Mouse (Mus musculus) heart, embryonic 12.5 days (tissue): ENCODE measurements around the gene Flt3l. TPM values are rescaled to one million over a fixed set of nuclear protein-coding genes. Genes with fewer than 3 reads are reported as not detected.

Experiments
- ATAC-seq: fragments of 200-750 bp; cut with Nextera tagmentation; 2 replicates; pipeline ENCODE4 v1.8.0; 2017; ENCODE audit warnings: moderate TSS enrichment, moderate library complexity; ENCODE audit not compliant: insufficient number of reproducible peaks, low FRiP score
- H3K27ac ChIP-seq: fragments of 300-500 bp; sonication (generic); 2 replicates; pipeline ENCODE4 v1.5.1; 2016; ENCODE audit warnings: mild to moderate bottlenecking, moderate library complexity; ENCODE audit not compliant: poor library complexity, severe bottlenecking
- H3K27me3 ChIP-seq: fragments of 300-500 bp; sonication (generic); replicated peaks from 2 replicates; pipeline ENCODE4 v1.6.1; 2016; ENCODE audit warnings: mild to moderate bottlenecking, moderate library complexity
- H3K36me3 ChIP-seq: fragments of 300-500 bp; sonication (generic); 2 replicates; pipeline ENCODE4 v1.6.1; 2016; ENCODE audit warnings: mild to moderate bottlenecking, moderate library complexity
- H3K4me1 ChIP-seq: fragments of 300-500 bp; sonication (generic); replicated peaks from 2 replicates; pipeline ENCODE4 v1.6.1; 2016; ENCODE audit warnings: mild to moderate bottlenecking
- H3K4me2 ChIP-seq: fragments of 300-500 bp; sonication (generic); 2 replicates; pipeline ENCODE4 v1.6.1; 2016; ENCODE audit warnings: mild to moderate bottlenecking, moderate library complexity
- H3K4me3 ChIP-seq: fragments of 300-500 bp; sonication (generic); 2 replicates; pipeline ENCODE4 v1.5.1; 2016; ENCODE audit warnings: mild to moderate bottlenecking
- H3K9ac ChIP-seq: fragments of 300-500 bp; sonication (generic); 2 replicates; pipeline ENCODE4 v1.6.1; 2016; ENCODE audit warnings: mild to moderate bottlenecking, moderate library complexity
- H3K9me3 ChIP-seq: fragments of 300-500 bp; sonication (generic); replicated peaks from 2 replicates; pipeline ENCODE4 v1.6.1; 2016; ENCODE audit warnings: mild to moderate bottlenecking, moderate library complexity
- WGBS: fragments of 180-500 bp; shearing (Covaris S2); methylation state at CpG from one replicate; pipeline ENCODE4 v1.1.7; 2016; 5-methylcytosine and 5-hydroxymethylcytosine counted together
- polyA plus RNA-seq: library from polyadenylated mRNA; unstranded; fragments of >200 nt; fragmentation: Nextera tagmentation; extraction: Ambion mirVana; gene quantifications from 2 replicates; pipeline ENCODE4 v1.2.1, GENCODE M21; 2016

The Flt3l gene
- polyA plus RNA-seq, 1 experiment from 2014 or later, result 1.1 TPM

GRCm38 (mm10) chr7:45163735-45164490, 27.7 kb upstream of the Flt3l start, which contains the start of gene Slc17a7:
Slc17a7 (plus strand) TSS chr7:45163949.
- Histone ChIP-seq H3K27me3 (peaks cover 65% of the 10 kb centered on the region), H3K4me1 (peaks cover 25% of the 10 kb centered on the region), H3K4me3 (peak within 1 kb of the TSS; percentile 51), H3K9ac (peak within 1 kb of the TSS; percentile 72), H3K27ac (no peak within 1 kb of the TSS), H3K36me3 (peaks cover 23% of the 10 kb centered on the region), H3K4me2 (peak within 1 kb of the TSS; percentile 79), H3K9me3 (peaks cover 7% of the 10 kb centered on the region)
- peak; percentile 43; the same call in 1 of the 2 replicates for ATAC-seq
- WGBS, result 1% methylated on average over 40 of the region's 41 CpGs

- 66% methylated on average over 9 of the region's 9 CpGs for WGBS
- Histone ChIP-seq H3K4me2 (0 out of 2 replicates have a peak overlapping the region, but pooled peaks have one; percentile 79), H3K4me1 (peaks cover 25% of the 10 kb centered on the region), H3K36me3 (peaks cover 29% of the 10 kb centered on the region), H3K9me3 (no peaks in the 10 kb centered on the region), H3K27me3 (peaks cover 57% of the 10 kb centered on the region), H3K9ac (no peak overlapping the region), H3K27ac (no peak overlapping the region), H3K4me3 (no peak overlapping the region)
- no peak for ATAC-seq
Measured at GRCm38 (mm10) chr7:45162996-45163615, 26.9 kb upstream of the Flt3l start.

- H3K9ac ChIP-seq, result no peak overlapping the region
- peak overlapping the region; percentile 79 for H3K4me2 ChIP-seq
- peaks cover 35% of the 10 kb centered on the region for H3K36me3 ChIP-seq
- H3K4me3 ChIP-seq, result peak overlapping the region; percentile 47; the same call in 1 of the 2 replicates
- no peaks in the 10 kb centered on the region for H3K9me3 ChIP-seq
- WGBS, result 29% methylated on average over 6 of the region's 6 CpGs
- H3K4me1 ChIP-seq, result peaks cover 25% of the 10 kb centered on the region
- H3K27me3 ChIP-seq, result peaks cover 52% of the 10 kb centered on the region
- H3K27ac ChIP-seq, result no peak overlapping the region
- no peak; the same call in 1 of the 2 replicates for ATAC-seq
Measured at GRCm38 (mm10) chr7:45162551-45162950, 26.3 kb upstream of the Flt3l start.

GRCm38 (mm10) chr7:45161612-45162473, 25.6 kb upstream of the Flt3l start:
- Histone ChIP-seq H3K4me3 (peak overlapping the region; percentile 47), H3K9ac (no peak overlapping the region), H3K4me1 (peaks cover 25% of the 10 kb centered on the region), H3K27ac (no peak overlapping the region), H3K27me3 (peaks cover 44% of the 10 kb centered on the region), H3K9me3 (no peaks in the 10 kb centered on the region), H3K36me3 (peaks cover 36% of the 10 kb centered on the region), H3K4me2 (peak overlapping the region; percentile 79)
- 5% methylated on average over 35 of the region's 35 CpGs for WGBS
- ATAC-seq, result peak; percentile 82

- 95% methylated on average over 3 of the region's 3 CpGs for WGBS
- H3K4me2 ChIP-seq, result no peak overlapping the region
Measured at GRCm38 (mm10) chr7:45160866-45161265, 24.6 kb upstream of the Flt3l start.

GRCm38 (mm10) chr7:45160316-45160800, 24.1 kb upstream of the Flt3l start:
- Histone ChIP-seq H3K9me3 (no peaks in the 10 kb centered on the region), H3K36me3 (peaks cover 40% of the 10 kb centered on the region), H3K27me3 (peaks cover 30% of the 10 kb centered on the region), H3K4me2 (no peak overlapping the region), H3K9ac (no peak overlapping the region), H3K27ac (no peak overlapping the region), H3K4me3 (no peak overlapping the region), H3K4me1 (peaks cover 26% of the 10 kb centered on the region)
- 92% methylated on average over 6 of the region's 6 CpGs for whole genome bisulfite sequencing
- no peak for ATAC-seq

More at GRCm38 (mm10) chr7:45160866-45161265, 24.6 kb upstream of the Flt3l start:
- peaks cover 39% of the 10 kb centered on the region for H3K36me3 ChIP-seq
- H3K9me3 ChIP-seq, result no peaks in the 10 kb centered on the region
- H3K27me3 ChIP-seq, result peaks cover 35% of the 10 kb centered on the region
- no peak overlapping the region for H3K27ac ChIP-seq
- no peak overlapping the region for H3K9ac ChIP-seq
- ATAC-seq, result no peak
- H3K4me3 ChIP-seq, result no peak overlapping the region
- H3K4me1 ChIP-seq, result peaks cover 25% of the 10 kb centered on the region

- Histone ChIP-seq H3K4me1 (peaks cover 21% of the 10 kb centered on the region), H3K27me3 (peaks cover 16% of the 10 kb centered on the region), H3K4me2 (no peak overlapping the region), H3K9me3 (no peaks in the 10 kb centered on the region), H3K4me3 (no peak overlapping the region), H3K9ac (no peak overlapping the region), H3K27ac (no peak overlapping the region), H3K36me3 (peaks cover 40% of the 10 kb centered on the region)
- 92% methylated on average over 6 of the region's 6 CpGs for WGBS
- ATAC-seq, result no peak
Measured at GRCm38 (mm10) chr7:45158991-45159390, 22.8 kb upstream of the Flt3l start.

GRCm38 (mm10) chr7:45157459-45157858, 21.2 kb upstream of the Flt3l start:
- Histone ChIP-seq H3K4me1 (peaks cover 21% of the 10 kb centered on the region), H3K4me3 (no peak overlapping the region), H3K9me3 (no peaks in the 10 kb centered on the region), H3K36me3 (peaks cover 40% of the 10 kb centered on the region), H3K9ac (no peak overlapping the region), H3K27ac (no peak overlapping the region), H3K4me2 (no peak overlapping the region), H3K27me3 (0 out of 2 replicates have a peak, but pooled peaks cover under 1% of the 10 kb centered on the region)
- ATAC-seq, result no peak
- WGBS, result 88% methylated on average over 14 of the region's 14 CpGs

- H3K9me3 ChIP-seq, result no peaks in the 10 kb centered on the region
- no peaks in the 10 kb centered on the region for H3K27me3 ChIP-seq
- peaks cover 12% of the 10 kb centered on the region for H3K4me1 ChIP-seq
- H3K4me2 ChIP-seq, result no peak overlapping the region
- H3K4me3 ChIP-seq, result no peak overlapping the region
- no peak overlapping the region for H3K9ac ChIP-seq
- H3K36me3 ChIP-seq, result peaks cover 40% of the 10 kb centered on the region
- H3K27ac ChIP-seq, result no peak overlapping the region
- no peak for ATAC-seq
- WGBS, result 92% methylated on average over 15 of the region's 15 CpGs
Measured at GRCm38 (mm10) chr7:45156206-45156605, 20.0 kb upstream of the Flt3l start.

- H3K27ac ChIP-seq, result no peak overlapping the region
- H3K4me2 ChIP-seq, result no peak overlapping the region
- H3K9ac ChIP-seq, result no peak overlapping the region
- 0 out of 2 replicates have a peak overlapping the region, but pooled peaks have one; percentile 66 for H3K4me3 ChIP-seq
- peaks cover 12% of the 10 kb centered on the region for H3K4me1 ChIP-seq
- no peak for ATAC-seq
- H3K27me3 ChIP-seq, result no peaks in the 10 kb centered on the region
- WGBS, result 82% methylated on average over 9 of the region's 9 CpGs
- H3K36me3 ChIP-seq, result peaks cover 36% of the 10 kb centered on the region
- no peaks in the 10 kb centered on the region for H3K9me3 ChIP-seq
Measured at GRCm38 (mm10) chr7:45155590-45155989, 19.4 kb upstream of the Flt3l start.
